Mouse (Mus musculus) megakaryocyte, embryonic 14.5 days (primary cell): ENCODE results near the gene Traip.

ENCODE experiments used
- FLI1 ChIP-seq: IDR thresholded peaks from 2 replicates; pipeline ENCODE4 v1.6.1; 2012; ENCODE audit warnings: low read length, inconsistent platforms, mixed read lengths
- GATA1 ChIP-seq: IDR thresholded peaks from 3 replicates; pipeline ENCODE4 v1.6.1; 2012; ENCODE audit warnings: mixed read lengths, low read length, inconsistent platforms, borderline replicate concordance

GRCm38 (mm10) chr9:107947241-107948194 lies 2.4 kb upstream of the Traip start:
- TF ChIP-seq GATA1 (no peak), FLI1 (no peak)
